Mouse (Mus musculus): ENCODE measurements around the gene Ksr1. TPM values are rescaled to one million over a fixed set of nuclear protein-coding genes. Genes with fewer than 3 reads are reported as not detected.

Gene Ksr1
- total and polyA plus RNA-seq, 2 experiments from 2014 or later, result 3.2 to 33.7 TPM

GRCm38 (mm10) chr11:79080965-79081891, 65.0 kb downstream of the Ksr1 start:
- Histone ChIP-seq H3K4me2 (ENCODE audit: low read depth, low read length, poor library complexity, severe bottlenecking) (no peak overlapping the region), H3K9me3 (ENCODE audit: low read length) (no peaks in the 10 kb centered on the region), H3K4me3 (ENCODE audit: low read depth, low read length) (no peak overlapping the region), H3K9ac (replicated peaks; ENCODE audit: low read length, poor library complexity, severe bottlenecking) (no peak overlapping the region), H3K36me3 (ENCODE audit: insufficient read depth, low read length) (no peaks in the 10 kb centered on the region), H3K27me3 (ENCODE audit: insufficient read depth, low read length) (no peaks in the 10 kb centered on the region), H3K4me1 (ENCODE audit: insufficient read depth, low read length) (no peaks in the 10 kb centered on the region), H3K27ac (ENCODE audit: low read depth, low read length) (no peak overlapping the region)
- ATAC-seq (ENCODE audit: low FRiP score) (no peak), DNase-seq (ENCODE audit: low spot score) (no peak)
- 76% methylated on average over 16 of the region's 16 CpGs for WGBS
- no peak for TF ChIP-seq CTCF (IDR thresholded peaks at IDR 0.05)

DNA sequence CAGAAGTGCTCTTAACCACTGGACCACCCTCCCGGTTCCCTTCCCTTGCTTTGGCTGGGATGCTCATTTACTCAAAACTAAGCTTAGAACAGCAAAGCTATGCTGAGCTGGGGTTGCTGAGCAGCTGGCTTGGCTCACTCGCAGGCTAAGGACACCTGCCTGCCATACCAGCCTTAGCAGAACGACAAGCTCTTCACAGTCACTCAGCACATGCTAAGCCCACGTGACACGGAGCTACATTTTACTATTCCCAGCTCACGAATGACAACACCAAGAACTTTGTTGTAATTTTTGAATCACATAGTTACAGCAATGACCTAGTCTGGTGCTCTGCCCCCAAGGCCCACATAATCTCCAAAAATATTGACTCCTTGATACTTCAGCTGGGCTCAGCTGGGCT, 66.1 kb downstream of the Ksr1 start:
- no peak overlapping the region for H3K27ac ChIP-seq (ENCODE audit: low read depth, low read length)
- H3K27me3 ChIP-seq (ENCODE audit: insufficient read depth, low read length), result no peaks in the 10 kb centered on the region
- WGBS, result 91% methylated on average over 6 of the region's 6 CpGs
- H3K4me2 ChIP-seq (ENCODE audit: low read depth, low read length, poor library complexity, severe bottlenecking), result no peak overlapping the region
- H3K9me3 ChIP-seq (ENCODE audit: low read length), result no peaks in the 10 kb centered on the region
- no peak overlapping the region for H3K9ac ChIP-seq (replicated peaks; ENCODE audit: low read length, poor library complexity, severe bottlenecking)
- no peaks in the 10 kb centered on the region for H3K36me3 ChIP-seq (ENCODE audit: insufficient read depth, low read length)
- TF ChIP-seq CTCF (IDR thresholded peaks at IDR 0.05), result no peak
- DNase-seq (ENCODE audit: low spot score) (no peak), ATAC-seq (ENCODE audit: low FRiP score) (no peak)
- H3K4me1 ChIP-seq (ENCODE audit: insufficient read depth, low read length), result no peaks in the 10 kb centered on the region
- no peak overlapping the region for H3K4me3 ChIP-seq (ENCODE audit: low read depth, low read length)

- H3K9ac ChIP-seq (replicated peaks; ENCODE audit: low read length, poor library complexity, severe bottlenecking), result no peak overlapping the region
- WGBS, result 85% methylated on average over 12 of the region's 12 CpGs
- 0 out of 2 replicates have a peak, but pooled peaks cover 5% of the 10 kb centered on the region for H3K36me3 ChIP-seq (ENCODE audit: insufficient read depth, low read length)
- no peak overlapping the region for H3K4me3 ChIP-seq (ENCODE audit: low read depth, low read length)
- no peaks in the 10 kb centered on the region for H3K4me1 ChIP-seq (ENCODE audit: insufficient read depth, low read length)
- DNase-seq (ENCODE audit: low spot score) (no peak), ATAC-seq (ENCODE audit: low FRiP score) (no peak)
- H3K27me3 ChIP-seq (ENCODE audit: insufficient read depth, low read length), result no peaks in the 10 kb centered on the region
- no peak overlapping the region for H3K27ac ChIP-seq (ENCODE audit: low read depth, low read length)
- no peak for TF ChIP-seq CTCF (IDR thresholded peaks at IDR 0.05)
- H3K4me2 ChIP-seq (ENCODE audit: low read depth, low read length, poor library complexity, severe bottlenecking), result no peak overlapping the region
- H3K9me3 ChIP-seq (ENCODE audit: low read length), result no peaks in the 10 kb centered on the region
These were observed 69.7 kb downstream of the Ksr1 start for GRCm38 (mm10) chr11:79076484-79076883.

GRCm38 (mm10) chr11:79075044-79075443, 71.2 kb downstream of the Ksr1 start:
- H3K9ac ChIP-seq (replicated peaks; ENCODE audit: low read length, poor library complexity, severe bottlenecking), result no peak overlapping the region
- 0 out of 2 replicates have a peak, but pooled peaks cover 5% of the 10 kb centered on the region for H3K36me3 ChIP-seq (ENCODE audit: insufficient read depth, low read length)
- H3K4me1 ChIP-seq (ENCODE audit: insufficient read depth, low read length), result no peaks in the 10 kb centered on the region
- no peak overlapping the region for H3K4me2 ChIP-seq (ENCODE audit: low read depth, low read length, poor library complexity, severe bottlenecking)
- TF ChIP-seq CTCF (IDR thresholded peaks at IDR 0.05), result no peak
- 71% methylated on average over 3 of the region's 3 CpGs for WGBS
- no peaks in the 10 kb centered on the region for H3K9me3 ChIP-seq (ENCODE audit: low read length)
- no peak overlapping the region for H3K27ac ChIP-seq (ENCODE audit: low read depth, low read length)
- H3K27me3 ChIP-seq (ENCODE audit: insufficient read depth, low read length), result no peaks in the 10 kb centered on the region
- ATAC-seq (ENCODE audit: low FRiP score), result no peak
- H3K4me3 ChIP-seq (ENCODE audit: low read depth, low read length), result no peak overlapping the region
- DNase-seq (ENCODE audit: low spot score), result no peak

- H3K27ac ChIP-seq (ENCODE audit: low read depth, low read length), result no peak overlapping the region
- H3K27me3 ChIP-seq (ENCODE audit: insufficient read depth, low read length), result no peaks in the 10 kb centered on the region
- no peak overlapping the region for H3K4me2 ChIP-seq (ENCODE audit: low read depth, low read length, poor library complexity, severe bottlenecking)
- TF ChIP-seq CTCF (IDR thresholded peaks at IDR 0.05), result no peak
- H3K4me3 ChIP-seq (ENCODE audit: low read depth, low read length), result no peak overlapping the region
- no peak overlapping the region for H3K9ac ChIP-seq (replicated peaks; ENCODE audit: low read length, poor library complexity, severe bottlenecking)
- H3K4me1 ChIP-seq (ENCODE audit: insufficient read depth, low read length), result no peaks in the 10 kb centered on the region
- WGBS, result 93% methylated on average over 3 of the region's 3 CpGs
- H3K9me3 ChIP-seq (ENCODE audit: low read length), result no peaks in the 10 kb centered on the region
- H3K36me3 ChIP-seq (ENCODE audit: insufficient read depth, low read length), result 0 out of 2 replicates have a peak, but pooled peaks cover 5% of the 10 kb centered on the region
- ATAC-seq (ENCODE audit: low FRiP score) (no peak), DNase-seq (ENCODE audit: low spot score) (no peak)
These were observed 71.6 kb downstream of the Ksr1 start for GRCm38 (mm10) chr11:79074611-79075010.

- ATAC-seq (ENCODE audit: low FRiP score) (no peak), DNase-seq (ENCODE audit: low spot score) (no peak)
- no peaks in the 10 kb centered on the region for H3K9me3 ChIP-seq (ENCODE audit: low read length)
- no peak overlapping the region for H3K4me2 ChIP-seq (ENCODE audit: low read depth, low read length, poor library complexity, severe bottlenecking)
- no peaks in the 10 kb centered on the region for H3K27me3 ChIP-seq (ENCODE audit: insufficient read depth, low read length)
- no peak overlapping the region for H3K9ac ChIP-seq (replicated peaks; ENCODE audit: low read length, poor library complexity, severe bottlenecking)
- no peak overlapping the region for H3K4me3 ChIP-seq (ENCODE audit: low read depth, low read length)
- 0 out of 2 replicates have a peak, but pooled peaks cover 4% of the 10 kb centered on the region for H3K4me1 ChIP-seq (ENCODE audit: insufficient read depth, low read length)
- H3K27ac ChIP-seq (ENCODE audit: low read depth, low read length), result no peak overlapping the region
- H3K36me3 ChIP-seq (ENCODE audit: insufficient read depth, low read length), result 0 out of 2 replicates have a peak, but pooled peaks cover 5% of the 10 kb centered on the region
- TF ChIP-seq CTCF (IDR thresholded peaks at IDR 0.05), result no peak
- 71% methylated on average over 4 of the region's 4 CpGs for WGBS
These were observed 72.6 kb downstream of the Ksr1 start for GRCm38 (mm10) chr11:79073583-79073982.

All from midbrain, postnatal 0 days (tissue).